Mouse (Mus musculus) natural killer cell, adult 2 months (primary cell): ENCODE results near the gene Ice1.

ENCODE experiments used
- DNase-seq, 2 experiments: peaks; one replicate each; pipeline ENCODE4 v3.0.0; 2022; ENCODE audit warnings: low spot score in 2 of 2

The Ice1 gene

DNA sequence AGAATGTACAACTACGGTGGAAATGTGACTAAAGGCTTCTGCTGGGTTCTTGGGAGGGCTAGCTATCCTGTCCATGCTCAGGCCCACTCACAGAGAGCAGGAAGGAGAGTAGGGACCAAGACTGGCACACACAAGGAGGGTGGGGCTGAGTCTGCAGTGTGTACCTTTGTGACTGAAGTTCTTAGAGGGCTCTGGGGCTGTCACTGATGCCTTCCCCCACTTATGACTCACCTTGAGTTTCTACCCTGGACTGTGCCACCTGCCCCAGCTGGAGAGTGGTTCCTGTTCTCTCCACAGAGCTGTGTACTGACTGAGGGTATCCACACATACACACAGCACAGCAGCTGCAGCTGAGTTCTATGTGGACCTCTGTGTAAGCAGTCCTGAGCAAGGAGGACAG lies 63.2 kb downstream of the Ice1 start:
- DNase-seq = no peak

DNA sequence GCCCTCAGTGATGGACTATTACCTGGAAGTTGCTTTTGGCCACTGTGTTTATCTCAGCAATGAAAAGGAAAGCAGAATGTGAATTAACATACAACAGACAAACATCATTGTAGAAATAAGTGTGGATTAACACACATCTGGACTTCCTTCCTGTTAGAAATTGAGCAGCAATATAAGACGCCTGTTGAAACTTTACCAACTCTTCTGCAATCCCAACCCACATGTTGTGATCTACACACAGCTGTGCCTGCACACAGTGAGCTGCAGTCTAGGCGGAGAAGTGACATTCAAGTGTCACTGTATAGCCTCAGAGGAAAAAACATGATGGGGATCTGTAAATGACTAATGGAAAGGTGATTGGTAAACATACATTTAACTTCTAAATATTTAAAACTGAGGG lies 69.5 kb downstream of the Ice1 start:
- no peak for DNase-seq

DNA sequence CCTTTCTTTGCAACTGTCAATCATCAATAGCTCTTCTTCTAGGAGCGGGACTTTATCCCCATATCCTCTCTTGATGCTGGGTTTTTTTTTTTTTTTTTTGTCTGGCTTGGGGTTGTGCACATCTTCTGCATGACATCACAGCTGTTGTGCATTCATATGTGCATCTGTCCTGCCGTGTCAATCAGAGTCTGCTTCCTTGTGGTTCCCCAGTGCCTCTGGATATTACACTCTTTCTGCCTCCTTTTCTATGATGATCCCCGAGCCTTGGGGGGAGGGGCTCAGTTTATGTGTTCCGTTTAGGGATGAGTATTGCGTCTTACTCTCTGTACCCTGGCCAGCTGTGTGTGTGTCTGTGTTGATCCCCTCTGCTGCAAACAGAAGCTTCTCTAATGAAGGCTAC lies 84.0 kb downstream of the Ice1 start:
- no peak for DNase-seq

DNA sequence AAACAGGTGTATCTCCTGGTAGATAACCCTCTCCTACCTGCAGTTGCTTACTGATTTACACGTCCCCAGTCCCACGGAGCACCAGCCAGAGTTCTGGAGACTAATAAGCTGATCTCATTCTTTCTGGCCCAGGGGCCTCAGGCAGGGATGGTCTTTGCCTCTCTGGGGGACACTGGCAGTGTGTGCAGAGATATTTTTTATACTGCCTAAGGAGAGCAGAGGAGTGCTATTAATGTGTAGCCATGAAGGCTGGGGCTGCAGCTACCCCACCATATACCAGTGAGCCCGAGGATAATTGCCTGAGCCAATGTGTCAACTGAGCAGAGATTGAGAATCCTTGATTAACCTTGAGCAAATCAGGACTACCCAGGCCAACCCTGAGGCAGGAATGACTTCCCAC lies 90.0 kb downstream of the Ice1 start:
- DNase-seq = no peak

DNA sequence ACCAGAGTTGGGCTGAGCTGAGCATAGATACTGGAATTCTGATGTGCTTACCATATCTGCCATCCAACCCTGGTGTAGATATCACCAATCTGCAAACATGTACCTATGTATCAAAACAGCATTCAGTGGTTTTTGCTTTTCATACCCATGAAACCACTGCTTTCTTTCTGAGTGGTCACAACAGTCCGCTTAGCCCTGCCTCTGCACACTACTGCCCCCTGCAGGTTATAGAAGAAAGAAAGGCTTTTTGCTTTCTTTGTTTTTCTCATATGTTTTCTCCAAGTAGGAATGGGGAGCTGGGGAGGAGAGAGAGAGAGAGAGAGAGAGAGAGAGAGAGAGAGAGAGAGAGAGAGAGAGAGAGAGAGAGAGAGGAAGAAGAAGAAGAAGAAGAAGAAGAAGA lies 92.2 kb downstream of the Ice1 start:
- no peak for DNase-seq

DNA sequence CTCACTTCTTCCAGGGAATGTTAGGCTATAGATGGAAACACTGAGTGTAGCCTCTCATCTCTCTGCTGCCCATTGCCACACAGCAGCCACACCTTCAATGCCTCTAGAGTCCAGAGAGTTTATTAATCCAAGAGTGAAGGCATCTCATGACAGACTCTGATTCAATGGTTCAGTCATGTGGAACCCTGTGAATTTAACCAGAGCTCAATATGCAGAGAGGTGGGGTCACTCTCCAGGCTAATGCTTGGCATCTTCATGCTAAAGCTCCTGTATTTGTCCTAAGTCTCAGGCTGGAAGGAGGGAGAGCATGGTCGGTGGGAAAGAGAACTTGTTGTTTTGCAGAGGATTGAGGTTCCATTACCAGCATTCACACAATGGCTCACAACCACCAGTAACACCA lies 97.6 kb downstream of the Ice1 start:
- no peak for DNase-seq

DNA sequence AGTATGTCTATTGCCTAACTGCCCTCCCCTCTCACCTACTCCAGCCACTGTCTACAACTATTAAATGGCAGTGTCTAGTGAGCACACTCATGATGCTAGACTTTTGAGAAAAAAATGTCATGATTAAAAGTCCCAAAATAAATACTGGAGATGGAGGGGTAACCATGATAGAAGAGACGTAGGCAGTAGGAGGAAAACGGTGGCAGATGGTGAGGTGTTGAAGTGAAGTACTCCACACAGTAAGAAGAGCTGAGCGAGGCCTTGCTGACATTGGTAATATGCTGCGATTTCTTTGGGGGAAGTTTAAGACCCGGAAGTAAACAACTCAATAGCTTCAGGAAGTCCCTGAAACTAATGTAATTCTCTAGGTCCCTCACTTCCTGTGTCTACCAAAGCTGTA lies 104.0 kb downstream of the Ice1 start:
- no peak for DNase-seq

DNA sequence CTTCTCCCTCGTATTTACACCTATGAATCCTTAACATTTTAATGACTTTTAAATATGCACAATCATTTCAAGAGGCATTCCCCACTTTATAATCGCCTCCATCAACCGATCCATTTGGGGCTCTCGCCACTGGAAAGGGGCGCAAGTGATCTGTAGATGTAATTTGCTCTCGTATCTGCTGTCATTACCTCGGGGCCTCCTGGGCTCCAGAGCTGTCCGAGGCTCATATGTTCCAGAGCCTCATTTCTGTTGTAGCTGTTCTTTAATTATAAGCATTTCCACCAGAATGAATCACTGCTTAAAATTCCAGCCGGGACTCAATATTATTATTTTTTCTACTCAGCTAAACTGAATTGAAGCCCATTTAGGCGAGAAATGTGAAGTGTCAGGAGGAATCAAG lies 104.7 kb downstream of the Ice1 start:
- DNase-seq = no peak

DNA sequence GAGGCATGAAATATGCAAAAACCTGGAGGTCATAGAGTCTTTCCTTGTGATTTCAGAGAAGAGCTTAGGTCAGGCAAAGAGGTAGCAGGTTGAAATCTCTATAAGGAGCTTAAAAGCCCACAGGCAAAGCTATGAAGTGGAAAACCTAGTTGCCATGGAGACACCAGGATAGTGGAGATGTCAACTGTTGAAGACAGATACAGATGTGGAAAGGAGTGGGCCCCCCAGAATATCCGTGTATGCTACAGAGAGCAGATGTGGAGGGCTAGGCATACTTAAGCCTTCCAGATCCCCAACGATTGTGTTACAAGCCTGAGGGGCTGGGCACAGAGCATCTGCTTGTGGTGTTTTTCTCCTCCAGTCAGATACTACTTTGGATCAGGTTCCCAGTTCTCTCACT lies 119.8 kb downstream of the Ice1 start:
- DNase-seq = no peak

DNA sequence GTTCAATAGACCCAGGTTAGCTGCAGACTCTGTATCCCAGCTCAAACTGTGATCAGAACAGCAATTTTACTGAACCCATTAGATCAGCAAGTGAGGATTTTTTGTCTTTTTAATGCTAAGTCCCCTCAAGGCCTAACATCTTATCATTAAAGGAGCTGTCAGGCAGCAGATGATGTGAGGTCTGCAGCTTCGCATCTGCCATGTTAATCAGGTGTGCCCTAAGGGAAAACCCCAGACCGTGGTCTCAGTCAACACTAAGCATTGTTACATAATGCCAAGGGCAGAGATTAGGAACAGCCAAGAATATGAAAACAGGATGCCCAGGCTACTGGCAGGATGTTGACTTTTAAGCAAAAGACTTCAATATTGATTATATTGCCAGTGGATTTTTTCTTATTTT lies 122.4 kb downstream of the Ice1 start:
- no peak for DNase-seq

DNA sequence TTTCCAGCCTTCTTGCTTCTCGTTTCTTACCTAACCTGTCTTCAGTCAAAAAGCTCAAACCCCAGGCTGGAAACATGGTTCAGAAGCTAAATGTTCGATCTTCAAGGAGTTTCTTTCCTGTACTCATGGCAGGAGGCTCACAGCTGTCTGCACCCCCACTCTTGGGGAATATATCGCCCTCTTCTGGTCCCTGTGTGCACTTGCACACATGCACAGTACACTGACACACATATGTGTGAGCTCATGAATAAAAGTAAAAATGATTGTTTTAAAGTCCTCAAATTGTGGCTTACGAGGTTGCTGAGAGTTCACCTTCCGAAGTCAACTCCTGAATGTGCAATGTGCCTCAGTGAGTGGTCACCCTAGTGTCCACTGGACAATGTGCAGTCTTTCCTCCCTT lies 127.2 kb downstream of the Ice1 start:
- no peak for DNase-seq

DNA sequence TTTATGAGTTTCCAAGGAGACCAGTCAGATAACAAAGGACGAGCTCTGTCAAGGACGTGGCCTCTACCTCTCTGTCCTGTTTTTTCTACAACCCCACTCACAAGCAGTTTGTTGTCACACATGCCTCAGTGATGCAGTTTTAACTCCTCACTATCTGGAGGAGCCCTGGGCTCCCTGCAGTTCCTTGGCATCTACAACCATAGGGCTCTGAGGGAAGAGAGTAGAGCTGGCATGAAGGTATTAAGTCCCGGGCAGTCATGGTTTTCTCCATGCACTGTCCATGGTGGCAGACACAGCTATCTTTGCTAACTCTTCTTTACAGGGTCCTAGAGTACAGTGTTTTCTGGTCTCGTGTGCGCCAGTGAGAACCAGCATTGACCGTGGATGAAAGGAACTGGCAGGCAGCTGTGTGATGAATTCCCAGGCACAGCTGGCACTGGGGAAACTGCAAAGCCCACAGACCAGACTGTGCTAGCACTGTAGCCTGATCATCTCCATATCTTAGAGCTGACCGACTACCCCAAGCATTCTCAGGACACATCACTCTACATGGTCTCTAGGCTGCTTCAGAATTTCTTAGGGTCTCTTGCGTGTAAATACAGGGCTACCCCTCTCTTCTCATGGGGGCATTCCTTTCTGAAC lies 127.9 kb downstream of the Ice1 start:
- no peak for DNase-seq

DNA sequence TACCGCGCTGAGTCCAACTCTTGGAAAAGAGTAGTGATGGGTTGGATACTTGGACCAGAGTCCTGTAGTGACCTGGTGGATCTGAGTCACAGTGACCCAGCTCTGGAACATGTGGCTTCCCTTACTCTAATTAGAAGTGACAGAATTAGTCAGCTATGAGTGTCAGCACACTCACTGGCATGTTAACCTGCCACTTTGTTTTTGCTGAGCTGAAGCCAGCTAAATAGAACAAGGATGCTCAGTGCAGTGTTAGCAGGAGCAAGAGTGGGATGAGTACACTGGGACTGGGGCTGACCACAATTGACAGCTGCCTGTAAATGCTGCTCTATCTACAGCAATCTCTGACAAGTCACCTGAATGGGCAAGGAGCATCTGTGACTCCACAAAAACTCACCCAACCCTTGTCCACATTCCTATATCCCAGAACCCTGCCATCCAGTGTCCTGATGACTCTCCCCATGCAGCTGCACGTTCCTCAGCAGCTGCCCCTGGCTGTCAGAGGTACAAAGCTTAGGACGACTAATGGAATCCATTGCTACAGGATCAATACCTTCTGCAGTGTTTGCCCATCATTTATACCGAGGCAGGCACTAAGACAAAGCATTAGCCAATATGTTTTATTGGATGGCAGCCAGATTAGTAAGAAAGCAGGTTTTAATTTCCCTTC lies 128.6 kb downstream of the Ice1 start:
- no peak for DNase-seq
